Mouse (Mus musculus) midbrain, embryonic 13.5 days (tissue): ENCODE results near the gene Itm2c. TPM values are rescaled to one million over a fixed set of nuclear protein-coding genes. Genes with fewer than 3 reads are reported as not detected.
A peak's percentile ranks its signal among the peaks of the same experiment; 100 is the strongest.

Experiments
- ATAC-seq: fragments of 200-750 bp; cut with Nextera tagmentation; 2 replicates; pipeline ENCODE4 v1.8.0; 2017; ENCODE audit warnings: mild to moderate bottlenecking, moderate TSS enrichment, moderate library complexity
- H3K27ac ChIP-seq: fragments of 300-500 bp; sonication (generic); 2 replicates; pipeline ENCODE4 v1.5.1; 2015; ENCODE audit warnings: inconsistent platforms, mild to moderate bottlenecking, moderate library complexity
- H3K27me3 ChIP-seq: fragments of 300-500 bp; sonication (generic); 2 replicates; pipeline ENCODE4 v1.6.1; 2015; ENCODE audit warnings: mild to moderate bottlenecking, inconsistent platforms
- H3K36me3 ChIP-seq: fragments of 300-500 bp; sonication (generic); 2 replicates; pipeline ENCODE4 v1.6.1; 2015; ENCODE audit warnings: mild to moderate bottlenecking, inconsistent platforms
- H3K4me1 ChIP-seq: fragments of 300-500 bp; sonication (generic); replicated peaks from 2 replicates; pipeline ENCODE4 v1.6.1; 2015; ENCODE audit warnings: inconsistent platforms
- H3K4me2 ChIP-seq: fragments of 300-500 bp; sonication (generic); replicated peaks from 2 replicates; pipeline ENCODE4 v1.6.1; 2015; ENCODE audit warnings: moderate library complexity, mild to moderate bottlenecking, inconsistent platforms
- H3K4me3 ChIP-seq: fragments of 300-500 bp; sonication (generic); replicated peaks from 2 replicates; pipeline ENCODE4 v1.5.1; 2015; ENCODE audit warnings: mild to moderate bottlenecking, inconsistent platforms
- H3K9ac ChIP-seq: fragments of 300-500 bp; sonication (generic); replicated peaks from 2 replicates; pipeline ENCODE4 v1.6.1; 2015; ENCODE audit warnings: mild to moderate bottlenecking, inconsistent platforms
- H3K9me3 ChIP-seq: fragments of 300-500 bp; sonication (generic); 2 replicates; pipeline ENCODE4 v1.6.1; 2016; ENCODE audit warnings: mild to moderate bottlenecking, inconsistent platforms
- WGBS: fragments of 180-500 bp; shearing (Covaris S2); methylation state at CpG from one replicate; pipeline ENCODE4 v1.1.7; 2015; 5-methylcytosine and 5-hydroxymethylcytosine counted together
- polyA plus RNA-seq: library from polyadenylated mRNA; unstranded; fragments of >200 nt; fragmentation: Nextera tagmentation; extraction: Ambion mirVana; gene quantifications from 2 replicates; pipeline ENCODE4 v1.2.1, GENCODE M21; 2015

Gene Itm2c
- polyA plus RNA-seq, 1 experiment from 2014 or later: 201 TPM

DNA sequence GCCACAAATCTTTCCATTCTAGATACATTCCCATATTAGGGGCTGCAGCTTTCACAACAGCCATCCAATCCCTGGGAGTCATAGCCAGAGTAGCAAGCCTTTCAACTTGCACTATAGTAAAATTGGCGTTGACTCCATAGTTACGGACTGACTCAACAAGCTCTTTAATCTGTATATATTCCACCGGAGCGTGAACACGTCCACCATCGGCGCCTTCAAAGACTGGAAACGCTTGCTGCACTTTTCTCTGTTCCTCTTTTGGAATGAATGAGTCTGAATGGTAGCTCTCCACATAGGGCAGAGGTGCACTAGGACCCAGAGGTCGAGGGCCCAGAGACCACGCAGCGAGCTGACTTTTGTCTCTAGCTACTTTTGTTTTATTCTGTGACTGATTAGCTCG is 12.1 kb upstream of the Itm2c start:
- H3K27me3 ChIP-seq: no peaks in the 10 kb centered on the region
- no peak overlapping the region for H3K4me2 ChIP-seq
- H3K9me3 ChIP-seq: peaks cover 12% of the 10 kb centered on the region
- no peak overlapping the region for H3K27ac ChIP-seq
- no peak for ATAC-seq
- H3K36me3 ChIP-seq: no peaks in the 10 kb centered on the region
- H3K9ac ChIP-seq: no peak overlapping the region
- WGBS: 93% methylated on average over 12 of the region's 12 CpGs
- no peaks in the 10 kb centered on the region for H3K4me1 ChIP-seq
- H3K4me3 ChIP-seq: no peak overlapping the region

GRCm38 (mm10) chr1:85887221-85887620 is 6.9 kb upstream of the Itm2c start:
- Histone ChIP-seq H3K27ac (no peak overlapping the region), H3K4me1 (no peaks in the 10 kb centered on the region), H3K4me3 (no peak overlapping the region), H3K27me3 (no peaks in the 10 kb centered on the region), H3K9me3 (peaks cover 3% of the 10 kb centered on the region; the same call in 1 of the 2 replicates), H3K9ac (no peak overlapping the region), H3K4me2 (no peak overlapping the region), H3K36me3 (no peaks in the 10 kb centered on the region)
- ATAC-seq: no peak
- WGBS: 93% methylated on average over 7 of the region's 7 CpGs

GRCm38 (mm10) chr1:85894748-85895360 is 773 bp downstream of the Itm2c start:
- peak; percentile 46 for ATAC-seq
- peaks cover 53% of the 10 kb centered on the region for H3K4me1 ChIP-seq
- no peaks in the 10 kb centered on the region for H3K9me3 ChIP-seq
- peak overlapping the region; percentile 88 for H3K4me2 ChIP-seq
- H3K36me3 ChIP-seq: no peaks in the 10 kb centered on the region
- H3K27me3 ChIP-seq: no peaks in the 10 kb centered on the region
- H3K4me3 ChIP-seq: peak overlapping the region; percentile 86
- peak overlapping the region; percentile 89 for H3K27ac ChIP-seq
- H3K9ac ChIP-seq: peak overlapping the region; percentile 88
- under 1% methylated on average over 30 of the region's 30 CpGs for WGBS

GRCm38 (mm10) chr1:85895391-85895837 is 1.3 kb downstream of the Itm2c start:
- Histone ChIP-seq H3K4me2 (peak overlapping the region; percentile 88), H3K4me3 (peak overlapping the region; percentile 86), H3K36me3 (no peaks in the 10 kb centered on the region), H3K9ac (peak overlapping the region; percentile 88), H3K27me3 (no peaks in the 10 kb centered on the region), H3K27ac (peak overlapping the region; percentile 89), H3K9me3 (no peaks in the 10 kb centered on the region), H3K4me1 (peaks cover 59% of the 10 kb centered on the region)
- 2% methylated on average over 15 of the region's 15 CpGs for WGBS
- peak; percentile 58 for ATAC-seq

- H3K27ac ChIP-seq: no peak overlapping the region
- H3K27me3 ChIP-seq: no peaks in the 10 kb centered on the region
- H3K4me3 ChIP-seq: peak overlapping the region; percentile 86
- ATAC-seq: no peak
- H3K4me2 ChIP-seq: peak overlapping the region; percentile 88
- no peaks in the 10 kb centered on the region for H3K36me3 ChIP-seq
- H3K4me1 ChIP-seq: peaks cover 66% of the 10 kb centered on the region
- peak overlapping the region; percentile 88 for H3K9ac ChIP-seq
- no peaks in the 10 kb centered on the region for H3K9me3 ChIP-seq
- WGBS: 73% methylated on average over 5 of the region's 5 CpGs
Measured at GRCm38 (mm10) chr1:85896110-85896509, 2.0 kb downstream of the Itm2c start.

GRCm38 (mm10) chr1:85896781-85897700 is 3.0 kb downstream of the Itm2c start:
- no peaks in the 10 kb centered on the region for H3K9me3 ChIP-seq
- H3K4me2 ChIP-seq: peak overlapping the region; percentile 88
- peaks cover 75% of the 10 kb centered on the region for H3K4me1 ChIP-seq
- H3K9ac ChIP-seq: peak overlapping the region; percentile 56
- 73% methylated on average over 12 of the region's 12 CpGs for WGBS
- H3K27me3 ChIP-seq: no peaks in the 10 kb centered on the region
- H3K4me3 ChIP-seq: peak overlapping the region; percentile 86
- no peaks in the 10 kb centered on the region for H3K36me3 ChIP-seq
- peak overlapping the region; percentile 87 for H3K27ac ChIP-seq
- no peak for ATAC-seq

DNA sequence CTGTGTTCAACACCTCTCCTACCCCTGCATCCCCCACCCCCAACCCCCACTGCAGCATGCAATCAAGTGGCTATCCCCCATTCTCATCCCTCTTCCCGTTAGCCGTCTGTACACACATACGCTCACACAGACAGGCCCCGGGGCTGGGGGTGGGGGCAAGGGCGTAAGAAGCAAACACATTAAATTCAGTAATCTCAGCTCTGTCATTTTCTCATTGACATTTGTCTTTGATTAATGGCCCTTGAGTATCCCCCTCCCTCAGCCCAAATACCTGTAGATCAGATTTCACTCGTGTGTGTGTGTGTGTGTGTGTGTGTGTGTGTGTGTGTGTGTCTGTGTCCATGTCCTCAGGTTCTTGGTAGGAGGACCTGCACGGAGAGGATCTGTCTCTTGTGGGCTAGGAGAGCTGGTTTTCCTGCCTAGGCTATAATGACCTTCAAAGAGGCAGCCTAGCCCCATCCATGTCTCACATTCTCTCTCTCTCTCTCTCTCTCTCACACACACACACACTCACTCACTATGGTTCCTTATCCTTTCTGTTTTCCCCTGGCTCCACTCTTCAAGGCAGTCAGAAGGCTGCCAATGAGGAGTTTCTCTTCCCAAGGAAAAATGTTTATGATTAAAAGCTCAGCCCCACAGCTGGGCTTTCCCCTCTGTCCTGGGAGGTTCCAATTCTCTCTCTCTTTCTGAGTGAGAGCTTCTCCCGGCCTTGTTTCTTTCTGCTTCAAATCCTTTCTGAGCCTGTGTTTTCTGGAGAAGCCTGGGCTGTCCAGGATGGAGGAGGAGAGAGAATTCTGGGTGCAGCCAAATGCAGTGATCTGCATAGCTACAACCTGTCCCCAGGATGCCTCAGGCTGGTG is 4.0 kb downstream of the Itm2c start:
- WGBS: 28% methylated on average over 8 of the region's 8 CpGs
- ATAC-seq: no peak
- Histone ChIP-seq H3K4me3 (peak overlapping the region; percentile 86), H3K9me3 (no peaks in the 10 kb centered on the region), H3K36me3 (peaks cover 5% of the 10 kb centered on the region), H3K4me2 (peak overlapping the region; percentile 88), H3K27me3 (no peaks in the 10 kb centered on the region), H3K9ac (peak overlapping the region; percentile 56), H3K4me1 (peaks cover 85% of the 10 kb centered on the region), H3K27ac (peak overlapping the region; percentile 87)

GRCm38 (mm10) chr1:85898761-85899387 is 4.8 kb downstream of the Itm2c start:
- H3K36me3 ChIP-seq: peaks cover 12% of the 10 kb centered on the region
- ATAC-seq: no peak

GRCm38 (mm10) chr1:85899388-85899761 is 5.3 kb downstream of the Itm2c start:
- peaks cover 17% of the 10 kb centered on the region for H3K36me3 ChIP-seq
- peak overlapping the region; percentile 88 for H3K4me2 ChIP-seq
- H3K9me3 ChIP-seq: no peaks in the 10 kb centered on the region
- peak overlapping the region; percentile 87 for H3K27ac ChIP-seq
- peak overlapping the region; percentile 86; the same call in 1 of the 2 replicates for H3K4me3 ChIP-seq
- no peak for ATAC-seq
- H3K27me3 ChIP-seq: no peaks in the 10 kb centered on the region
- H3K4me1 ChIP-seq: peaks cover 79% of the 10 kb centered on the region
- 0 out of 2 replicates have a peak overlapping the region, but pooled peaks have one; percentile 56 for H3K9ac ChIP-seq

More at GRCm38 (mm10) chr1:85898761-85899387, 4.8 kb downstream of the Itm2c start:
- WGBS: 13% methylated on average over 12 of the region's 12 CpGs
- Histone ChIP-seq H3K27me3 (no peaks in the 10 kb centered on the region), H3K4me2 (peak overlapping the region; percentile 88), H3K9ac (peak overlapping the region; percentile 56), H3K9me3 (no peaks in the 10 kb centered on the region), H3K27ac (peak overlapping the region; percentile 87), H3K4me3 (peak overlapping the region; percentile 86), H3K4me1 (peaks cover 81% of the 10 kb centered on the region)

DNA sequence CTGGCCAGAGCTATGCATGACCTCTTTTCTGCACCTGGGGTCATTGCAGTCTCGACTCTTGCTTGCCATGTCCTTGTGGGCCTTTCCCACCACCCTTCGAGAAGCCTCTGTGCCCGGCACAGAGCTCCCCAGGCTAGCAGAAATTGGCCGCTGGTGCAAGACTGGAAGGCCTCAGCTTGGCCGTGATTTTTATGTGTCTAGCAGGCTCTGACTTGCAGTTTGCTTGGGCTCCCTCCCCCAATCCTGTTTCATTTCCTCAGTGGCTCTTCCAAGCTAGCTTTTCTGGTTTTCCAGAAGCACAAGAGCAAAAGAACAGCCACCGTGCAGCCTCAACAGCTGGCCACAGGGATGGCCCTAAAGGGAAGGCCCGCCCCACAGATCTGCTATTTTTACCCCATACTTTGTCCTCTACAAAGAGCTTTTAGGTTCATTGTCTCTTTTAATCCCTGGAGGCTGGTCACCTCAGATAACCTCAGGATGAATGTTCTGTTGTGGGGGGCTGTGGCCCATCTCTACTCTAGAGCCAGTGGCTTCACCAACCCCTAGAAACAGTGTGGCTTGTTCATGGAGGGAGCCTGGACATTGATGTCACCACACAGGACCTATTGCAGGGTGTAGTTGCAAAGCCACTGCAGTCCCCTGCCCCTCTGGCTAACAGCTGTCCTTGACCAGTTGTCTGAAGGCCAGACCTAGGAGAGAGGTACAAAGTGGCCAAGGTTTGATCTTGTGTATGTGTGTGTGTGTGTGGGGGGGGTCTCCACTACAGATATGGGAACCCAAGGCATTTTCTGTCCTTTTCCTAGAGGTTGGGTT is 6.6 kb downstream of the Itm2c start:
- H3K27me3 ChIP-seq: no peaks in the 10 kb centered on the region
- H3K36me3 ChIP-seq: peaks cover 31% of the 10 kb centered on the region
- H3K27ac ChIP-seq: peak overlapping the region; percentile 76
- no peaks in the 10 kb centered on the region for H3K9me3 ChIP-seq
- peak overlapping the region; percentile 39 for H3K9ac ChIP-seq
- no peak for ATAC-seq
- no peak overlapping the region for H3K4me3 ChIP-seq
- peak overlapping the region; percentile 9; the same call in 1 of the 2 replicates for H3K4me2 ChIP-seq
- WGBS: 75% methylated on average over 7 of the region's 7 CpGs
- H3K4me1 ChIP-seq: peaks cover 73% of the 10 kb centered on the region
